Mouse (Mus musculus): ENCODE measurements around the gene St6galnac5. TPM values are rescaled to one million over a fixed set of nuclear protein-coding genes. Genes with fewer than 3 reads are reported as not detected.
"Not testable (repeated sequence)": the region's sequence is repeated elsewhere in the genome, so short reads cannot be mapped to it uniquely, and the experiment has no call there.

St6galnac5 gene
- polyA plus RNA-seq, 1 experiment from 2014 or later: 0.27 TPM

DNA sequence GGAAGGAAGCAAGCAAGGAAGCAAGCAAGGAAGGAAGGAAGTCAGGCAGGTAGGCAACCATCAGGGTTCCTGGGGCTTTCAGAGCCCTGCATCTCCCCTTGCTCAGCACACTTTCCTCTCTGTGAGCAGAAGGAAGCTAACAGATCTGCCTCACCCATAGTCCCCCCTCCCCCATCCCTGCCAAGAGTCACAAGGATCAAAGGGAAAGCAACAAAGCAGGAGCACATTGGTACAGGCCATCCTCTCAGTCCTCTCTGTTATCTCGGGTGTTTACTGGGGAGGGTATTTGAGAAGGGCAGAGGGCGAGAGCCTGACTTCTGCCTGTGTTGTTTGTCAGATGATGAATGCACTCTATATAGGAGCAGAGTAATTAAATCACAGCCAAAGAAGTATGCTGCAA, 184.7 kb downstream of the St6galnac5 start:
- H3K27me3 ChIP-seq (replicated peaks; ENCODE audit: control insufficient read depth, insufficient read depth, low read length): no peaks in the 10 kb centered on the region
- no peak for TF ChIP-seq CTCF (IDR thresholded peaks at IDR 0.05; ENCODE audit: low read depth)
- no peak overlapping the region for H3K4me3 ChIP-seq (ENCODE audit: low read depth, low read length)
- no peak for ATAC-seq
- H3K27ac ChIP-seq (ENCODE audit: low read depth, low read length): no peak overlapping the region
- no peak overlapping the region for H3K4me2 ChIP-seq (replicated peaks; ENCODE audit: low read depth)
- no peaks in the 10 kb centered on the region for H3K36me3 ChIP-seq (ENCODE audit: control insufficient read depth, insufficient read depth)
- H3K9me3 ChIP-seq (ENCODE audit: control insufficient read depth): no peaks in the 10 kb centered on the region
- WGBS: 6% methylated on average over 2 of the region's 2 CpGs
- H3K9ac ChIP-seq (ENCODE audit: low read depth, low read length): no peak overlapping the region
- H3K4me1 ChIP-seq (replicated peaks; ENCODE audit: control insufficient read depth, insufficient read depth, low read length): no peaks in the 10 kb centered on the region

DNA sequence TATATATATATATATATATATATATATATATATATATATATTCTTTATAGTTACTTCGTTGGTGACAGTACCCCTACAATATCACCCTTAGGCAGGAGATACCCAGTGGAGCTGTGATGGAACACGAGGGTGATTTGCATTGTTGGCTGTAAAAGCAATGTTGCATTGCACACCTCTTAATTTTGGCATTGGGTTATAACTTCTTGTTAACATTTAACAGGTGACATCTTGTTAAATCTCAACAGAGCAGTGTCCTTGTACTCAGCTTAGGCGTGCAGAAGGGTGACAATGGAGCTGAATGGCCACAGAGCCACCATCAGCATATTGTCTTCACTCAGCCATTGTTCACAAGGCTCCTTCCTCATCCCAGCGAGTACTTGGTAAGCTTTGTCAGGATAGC, 185.8 kb downstream of the St6galnac5 start:
- Histone ChIP-seq H3K4me3 (ENCODE audit: low read depth, low read length) (no peak overlapping the region), H3K27me3 (replicated peaks; ENCODE audit: control insufficient read depth, insufficient read depth, low read length) (no peaks in the 10 kb centered on the region), H3K4me2 (replicated peaks; ENCODE audit: low read depth) (no peak overlapping the region), H3K27ac (ENCODE audit: low read depth, low read length) (no peak overlapping the region), H3K4me1 (replicated peaks; ENCODE audit: control insufficient read depth, insufficient read depth, low read length) (no peaks in the 10 kb centered on the region), H3K9ac (ENCODE audit: low read depth, low read length) (no peak overlapping the region), H3K9me3 (ENCODE audit: control insufficient read depth) (no peaks in the 10 kb centered on the region), H3K36me3 (ENCODE audit: control insufficient read depth, insufficient read depth) (no peaks in the 10 kb centered on the region)
- no peak for TF ChIP-seq CTCF (IDR thresholded peaks at IDR 0.05; ENCODE audit: low read depth)
- no peak for ATAC-seq
- 79% methylated on average over 4 of the region's 4 CpGs for WGBS

GRCm38 (mm10) chr3:152793006-152793405, 189.0 kb downstream of the St6galnac5 start:
- Histone ChIP-seq H3K4me2 (replicated peaks; ENCODE audit: low read depth) (no peak overlapping the region), H3K27ac (ENCODE audit: low read depth, low read length) (no peak overlapping the region), H3K36me3 (ENCODE audit: control insufficient read depth, insufficient read depth) (no peaks in the 10 kb centered on the region), H3K27me3 (replicated peaks; ENCODE audit: control insufficient read depth, insufficient read depth, low read length) (no peaks in the 10 kb centered on the region), H3K4me3 (ENCODE audit: low read depth, low read length) (no peak overlapping the region), H3K9ac (ENCODE audit: low read depth, low read length) (no peak overlapping the region), H3K4me1 (replicated peaks; ENCODE audit: control insufficient read depth, insufficient read depth, low read length) (no peaks in the 10 kb centered on the region), H3K9me3 (ENCODE audit: control insufficient read depth) (no peaks in the 10 kb centered on the region)
- 71% methylated on average over 4 of the region's 4 CpGs for WGBS
- no peak for TF ChIP-seq CTCF (IDR thresholded peaks at IDR 0.05; ENCODE audit: low read depth)
- no peak for ATAC-seq

DNA sequence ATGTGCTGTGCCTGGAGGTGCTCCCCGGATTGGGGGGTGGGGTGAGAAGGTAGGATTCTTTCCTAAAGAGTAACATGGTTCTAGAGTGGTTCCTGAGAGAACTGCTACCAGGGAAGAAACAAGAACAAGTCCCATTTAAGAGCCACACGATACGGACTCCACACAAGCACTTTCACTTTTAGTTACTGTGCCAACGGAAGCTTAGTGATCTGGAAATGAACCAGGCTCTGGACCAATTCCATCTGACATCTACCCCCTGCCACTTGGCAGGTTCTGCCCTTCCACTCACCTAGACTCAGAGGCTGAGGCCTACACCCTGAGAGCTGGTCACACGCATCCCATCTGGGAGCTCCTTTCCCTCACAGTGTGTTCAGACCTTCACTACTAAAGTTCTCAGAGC, 189.4 kb downstream of the St6galnac5 start:
- Histone ChIP-seq H3K9ac (ENCODE audit: low read depth, low read length) (no peak overlapping the region), H3K27me3 (replicated peaks; ENCODE audit: control insufficient read depth, insufficient read depth, low read length) (no peaks in the 10 kb centered on the region), H3K4me2 (replicated peaks; ENCODE audit: low read depth) (no peak overlapping the region), H3K9me3 (ENCODE audit: control insufficient read depth) (no peaks in the 10 kb centered on the region), H3K4me1 (replicated peaks; ENCODE audit: control insufficient read depth, insufficient read depth, low read length) (no peaks in the 10 kb centered on the region), H3K4me3 (ENCODE audit: low read depth, low read length) (no peak overlapping the region), H3K27ac (ENCODE audit: low read depth, low read length) (no peak overlapping the region), H3K36me3 (ENCODE audit: control insufficient read depth, insufficient read depth) (no peaks in the 10 kb centered on the region)
- TF ChIP-seq CTCF (IDR thresholded peaks at IDR 0.05; ENCODE audit: low read depth): no peak
- no peak for ATAC-seq
- WGBS: 85% methylated on average over 5 of the region's 5 CpGs

DNA sequence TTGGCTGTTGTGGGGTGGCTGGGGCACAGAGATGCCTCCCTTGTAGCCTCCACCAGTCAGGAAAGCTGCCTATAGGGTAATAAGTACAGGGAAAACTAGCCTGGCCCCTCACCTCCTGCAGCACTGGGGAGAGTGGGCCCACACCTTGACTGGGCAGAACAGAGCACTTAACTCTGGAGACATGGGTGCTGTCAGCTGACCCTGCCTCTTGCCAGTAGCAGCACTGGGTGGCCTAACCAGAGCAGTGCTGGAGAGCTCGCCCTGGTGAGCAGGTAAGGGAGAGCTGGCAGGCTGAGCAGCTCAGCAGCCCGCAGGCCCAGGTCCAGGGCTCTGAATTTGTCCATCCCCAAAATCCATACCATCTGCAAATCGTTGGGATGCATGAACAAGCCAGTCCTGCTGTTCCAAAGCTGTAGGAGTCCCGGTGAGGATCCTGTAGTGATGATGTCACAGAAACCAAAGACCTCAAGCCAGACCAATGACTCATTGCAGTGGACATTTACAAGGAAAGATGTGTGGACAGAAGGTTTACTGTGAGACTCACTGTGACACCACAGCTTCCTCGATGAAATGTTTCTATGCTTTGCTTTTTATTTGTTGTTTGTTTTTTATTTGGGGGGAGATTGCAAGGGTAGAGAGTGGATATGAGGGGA, 193.6 kb downstream of the St6galnac5 start:
- not testable (repeated sequence) for H3K4me3 ChIP-seq (ENCODE audit: low read depth, low read length); H3K4me2 ChIP-seq (replicated peaks; ENCODE audit: low read depth); ATAC-seq; H3K36me3 ChIP-seq (ENCODE audit: control insufficient read depth, insufficient read depth); H3K9ac ChIP-seq (ENCODE audit: low read depth, low read length); H3K27me3 ChIP-seq (replicated peaks; ENCODE audit: control insufficient read depth, insufficient read depth, low read length); H3K4me1 ChIP-seq (replicated peaks; ENCODE audit: control insufficient read depth, insufficient read depth, low read length); H3K9me3 ChIP-seq (ENCODE audit: control insufficient read depth); H3K27ac ChIP-seq (ENCODE audit: low read depth, low read length)
- WGBS: 86% methylated on average over 5 of the region's 5 CpGs

DNA sequence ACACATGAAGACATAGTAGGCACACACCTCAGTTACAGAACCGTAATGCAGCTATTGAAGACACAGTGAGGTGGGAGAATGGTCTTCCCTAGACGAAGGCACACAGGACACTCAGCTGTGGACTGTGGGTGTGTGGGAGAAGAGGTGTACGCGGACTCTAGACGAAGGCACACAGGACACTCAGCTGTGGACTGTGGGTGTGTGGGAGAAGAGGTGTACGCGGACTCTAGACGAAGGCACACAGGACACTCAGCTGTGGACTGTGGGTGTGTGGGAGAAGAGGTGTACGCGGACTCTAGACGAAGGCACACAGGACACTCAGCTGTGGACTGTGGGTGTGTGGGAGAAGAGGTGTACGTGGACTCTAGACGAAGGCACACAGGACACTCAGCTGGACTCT, 197.7 kb downstream of the St6galnac5 start:
- not testable (repeated sequence) for ATAC-seq; H3K9me3 ChIP-seq (ENCODE audit: control insufficient read depth); H3K4me2 ChIP-seq (replicated peaks; ENCODE audit: low read depth); H3K27me3 ChIP-seq (replicated peaks; ENCODE audit: control insufficient read depth, insufficient read depth, low read length); H3K36me3 ChIP-seq (ENCODE audit: control insufficient read depth, insufficient read depth); H3K27ac ChIP-seq (ENCODE audit: low read depth, low read length); H3K9ac ChIP-seq (ENCODE audit: low read depth, low read length); H3K4me3 ChIP-seq (ENCODE audit: low read depth, low read length); H3K4me1 ChIP-seq (replicated peaks; ENCODE audit: control insufficient read depth, insufficient read depth, low read length)
- WGBS: 87% methylated on average over 7 of the region's 13 CpGs

- Histone ChIP-seq H3K4me2 (replicated peaks; ENCODE audit: low read depth) (no peak overlapping the region), H3K4me3 (ENCODE audit: low read depth, low read length) (no peak overlapping the region), H3K27ac (ENCODE audit: low read depth, low read length) (no peak overlapping the region), H3K27me3 (replicated peaks; ENCODE audit: control insufficient read depth, insufficient read depth, low read length) (no peaks in the 10 kb centered on the region), H3K36me3 (ENCODE audit: control insufficient read depth, insufficient read depth) (no peaks in the 10 kb centered on the region), H3K4me1 (replicated peaks; ENCODE audit: control insufficient read depth, insufficient read depth, low read length) (no peaks in the 10 kb centered on the region), H3K9ac (ENCODE audit: low read depth, low read length) (no peak overlapping the region), H3K9me3 (ENCODE audit: control insufficient read depth) (no peaks in the 10 kb centered on the region)
- peak; percentile 95 for TF ChIP-seq CTCF (IDR thresholded peaks at IDR 0.05; ENCODE audit: low read depth)
- 19% methylated on average over 7 of the region's 7 CpGs for WGBS
- ATAC-seq: peak; percentile 25; the same call in 1 of the 2 replicates
Measured at GRCm38 (mm10) chr3:152783792-152784191, 198.3 kb downstream of the St6galnac5 start.

All from intestine, postnatal 0 days (tissue).